Mouse (Mus musculus): ENCODE data around the gene Myo1h.

GRCm38 (mm10) chr5:114343612-114344011, 54.6 kb downstream of the Myo1h start:
- TF ChIP-seq POLR2A (IDR thresholded peaks at IDR 0.05; ENCODE audit: borderline replicate concordance, insufficient read depth, low read length) (no peak), CTCF (IDR thresholded peaks at IDR 0.05; ENCODE audit: borderline replicate concordance, insufficient read depth, low read depth, low read length) (no peak)

Data from cerebellum, adult 2 months (tissue).